Mouse (Mus musculus): ENCODE data around the gene Gm20388. TPM values are rescaled to one million over a fixed set of nuclear protein-coding genes. Genes with fewer than 3 reads are reported as not detected.

The Gm20388 gene
- total RNA-seq, 2 experiments from 2014 or later = 11.4 to 18.1 TPM

- ATAC-seq (replicated peaks; ENCODE audit: low FRiP score, low TSS enrichment, poor library complexity, severe bottlenecking) = no peak
These were observed 632.9 kb downstream of the Gm20388 start for GRCm38 (mm10) chr8:120543416-120544055.

DNA sequence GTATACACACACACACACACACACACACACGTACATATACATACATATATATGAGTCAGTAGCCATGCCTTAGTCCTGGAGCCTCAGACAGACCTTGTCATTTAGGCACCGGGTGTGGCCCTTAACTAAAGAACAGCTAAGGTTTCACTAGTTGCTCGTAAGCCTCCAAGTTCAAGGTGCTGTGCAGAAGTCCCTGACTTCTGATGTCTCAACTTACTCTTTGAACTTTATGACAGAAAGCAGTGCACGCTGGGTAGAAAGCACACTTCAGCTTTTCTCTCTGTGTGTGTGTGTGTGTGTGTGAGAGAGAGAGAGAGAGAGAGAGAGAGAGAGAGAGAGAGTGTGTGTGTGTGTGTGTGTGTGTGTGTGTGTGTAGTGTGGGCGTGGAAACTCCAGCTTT is 633.5 kb downstream of the Gm20388 start:
- ATAC-seq (replicated peaks; ENCODE audit: low FRiP score, low TSS enrichment, poor library complexity, severe bottlenecking) = no peak

GRCm38 (mm10) chr8:120547562-120547961 is 636.9 kb downstream of the Gm20388 start:
- ATAC-seq (replicated peaks; ENCODE audit: low FRiP score, low TSS enrichment, poor library complexity, severe bottlenecking) = no peak

- no peak for ATAC-seq (replicated peaks; ENCODE audit: low FRiP score, low TSS enrichment, poor library complexity, severe bottlenecking)
These were observed 637.7 kb downstream of the Gm20388 start for GRCm38 (mm10) chr8:120548313-120548761.

DNA sequence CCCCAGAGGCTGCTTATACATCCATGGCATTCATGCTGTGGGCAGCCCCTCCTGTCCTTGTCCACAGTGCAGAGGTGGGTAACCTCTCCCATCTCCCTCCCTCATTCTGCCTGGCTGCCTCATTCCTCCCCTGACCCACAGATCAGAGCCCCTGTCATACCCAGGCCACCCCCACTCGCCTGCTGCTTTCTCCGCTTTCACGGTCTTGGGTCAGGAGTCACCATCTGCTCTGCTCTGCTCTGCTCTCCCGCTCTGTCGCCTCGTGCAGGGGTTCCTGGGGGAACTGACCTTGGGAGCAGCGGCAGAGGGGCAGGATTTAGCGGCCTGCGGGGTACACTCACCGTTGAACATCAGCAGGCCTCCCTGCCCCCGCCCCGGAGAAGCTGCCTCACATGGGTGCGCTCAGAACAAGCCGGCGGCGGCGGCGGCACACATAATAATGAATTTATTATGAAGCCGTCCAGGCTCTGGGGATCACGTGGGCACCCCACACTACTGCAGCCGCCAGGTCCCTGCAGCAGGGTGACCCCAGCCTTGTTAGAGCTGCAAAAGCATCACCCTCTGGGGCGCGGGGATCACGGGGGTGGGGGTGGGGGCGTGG is 638.8 kb downstream of the Gm20388 start:
- ATAC-seq (replicated peaks; ENCODE audit: low FRiP score, low TSS enrichment, poor library complexity, severe bottlenecking) = no peak

DNA sequence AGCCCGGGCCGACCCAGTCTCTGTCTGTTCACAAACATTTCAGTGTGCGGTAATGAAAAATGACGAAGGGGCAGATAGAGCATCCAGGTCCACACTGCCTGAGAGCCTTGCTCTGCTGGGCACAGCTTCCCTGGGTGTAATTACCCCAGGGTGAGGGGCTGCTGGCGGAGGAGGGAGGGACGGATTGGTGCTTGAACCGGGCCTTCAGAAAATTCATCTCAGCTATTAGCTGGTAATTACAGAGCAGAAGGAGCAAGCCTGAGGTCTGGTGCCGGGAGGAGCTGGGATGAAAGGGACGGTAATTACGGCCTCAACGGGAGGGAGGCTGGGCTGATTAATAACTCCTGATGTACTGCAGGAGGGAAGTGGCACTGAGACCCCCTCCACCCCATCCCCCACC is 639.3 kb downstream of the Gm20388 start:
- no peak for ATAC-seq (replicated peaks; ENCODE audit: low FRiP score, low TSS enrichment, poor library complexity, severe bottlenecking)

GRCm38 (mm10) chr8:120550430-120550829 is 639.8 kb downstream of the Gm20388 start:
- no peak for ATAC-seq (replicated peaks; ENCODE audit: low FRiP score, low TSS enrichment, poor library complexity, severe bottlenecking)

- ATAC-seq (replicated peaks; ENCODE audit: low FRiP score, low TSS enrichment, poor library complexity, severe bottlenecking) = no peak
These were observed 640.5 kb downstream of the Gm20388 start for GRCm38 (mm10) chr8:120550937-120551676.

DNA sequence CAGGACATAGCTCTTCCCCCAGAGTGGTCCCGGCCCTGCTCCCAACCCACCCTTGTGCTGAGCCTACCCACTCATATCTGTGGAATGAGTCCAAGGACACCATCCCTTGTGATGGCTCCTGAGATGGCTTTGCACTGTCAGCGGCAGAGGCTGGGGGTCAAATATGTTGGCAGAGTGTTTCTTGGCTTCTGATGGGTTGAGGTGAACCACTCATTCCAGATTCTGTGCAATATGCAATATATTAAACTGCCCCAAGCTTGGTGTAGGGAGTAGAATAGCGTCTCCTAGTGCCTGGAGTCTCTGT is 641.0 kb downstream of the Gm20388 start:
- no peak for ATAC-seq (replicated peaks; ENCODE audit: low FRiP score, low TSS enrichment, poor library complexity, severe bottlenecking)

- ATAC-seq (replicated peaks; ENCODE audit: low FRiP score, low TSS enrichment, poor library complexity, severe bottlenecking) = no peak
These were observed 641.9 kb downstream of the Gm20388 start for GRCm38 (mm10) chr8:120552509-120552908.

- no peak for ATAC-seq (replicated peaks; ENCODE audit: low FRiP score, low TSS enrichment, poor library complexity, severe bottlenecking)
These were observed 642.9 kb downstream of the Gm20388 start for GRCm38 (mm10) chr8:120553441-120554123.

GRCm38 (mm10) chr8:120554466-120555039 is 643.9 kb downstream of the Gm20388 start:
- ATAC-seq (replicated peaks; ENCODE audit: low FRiP score, low TSS enrichment, poor library complexity, severe bottlenecking) = no peak

- ATAC-seq (replicated peaks; ENCODE audit: low FRiP score, low TSS enrichment, poor library complexity, severe bottlenecking) = no peak
These were observed 645.7 kb downstream of the Gm20388 start for GRCm38 (mm10) chr8:120556198-120556892.

- ATAC-seq (replicated peaks; ENCODE audit: low FRiP score, low TSS enrichment, poor library complexity, severe bottlenecking) = no peak
These were observed 646.7 kb downstream of the Gm20388 start for GRCm38 (mm10) chr8:120557170-120557965.

DNA sequence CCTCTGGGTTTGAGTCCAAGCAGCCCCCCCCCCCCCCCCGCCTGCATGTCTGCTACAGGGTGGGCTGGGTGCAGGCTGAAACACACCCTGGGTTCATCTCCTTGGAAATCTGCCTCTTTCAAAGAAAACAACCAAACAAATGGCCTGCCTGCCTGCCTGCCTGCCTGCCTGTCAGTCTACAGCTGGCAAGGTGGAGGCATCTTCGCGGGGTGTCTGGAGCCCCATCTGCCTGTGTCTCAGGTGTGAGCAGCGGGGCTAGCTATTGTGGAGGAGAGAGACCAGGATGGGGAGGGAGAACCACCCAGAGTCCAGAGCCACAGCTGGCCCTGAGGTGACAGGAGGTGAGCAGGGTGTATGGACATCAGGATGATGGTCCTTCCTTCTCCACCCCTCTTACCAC is 647.5 kb downstream of the Gm20388 start:
- no peak for ATAC-seq (replicated peaks; ENCODE audit: low FRiP score, low TSS enrichment, poor library complexity, severe bottlenecking)

DNA sequence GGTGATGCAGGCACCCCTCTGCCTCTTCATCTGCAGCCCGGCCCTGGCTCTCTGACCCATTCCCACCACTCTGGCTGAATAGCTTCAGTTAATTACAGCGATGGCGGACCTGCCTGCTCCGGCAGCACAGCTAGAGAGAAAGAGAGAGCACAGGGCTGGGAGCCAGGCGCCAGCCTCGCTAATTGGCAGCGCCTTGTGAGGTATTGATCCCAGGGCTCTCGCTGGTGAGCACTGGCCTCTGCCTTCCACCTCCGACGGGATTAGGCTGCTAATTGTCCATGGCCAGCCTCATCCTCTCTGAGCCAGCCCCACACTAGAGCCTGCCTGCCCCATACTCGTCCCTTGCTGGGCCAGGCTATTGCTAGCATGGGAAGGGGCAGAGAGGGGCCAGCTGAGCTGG is 649.0 kb downstream of the Gm20388 start:
- no peak for ATAC-seq (replicated peaks; ENCODE audit: low FRiP score, low TSS enrichment, poor library complexity, severe bottlenecking)

- ATAC-seq (replicated peaks; ENCODE audit: low FRiP score, low TSS enrichment, poor library complexity, severe bottlenecking) = no peak
These were observed 649.9 kb downstream of the Gm20388 start for GRCm38 (mm10) chr8:120560535-120560934.

DNA sequence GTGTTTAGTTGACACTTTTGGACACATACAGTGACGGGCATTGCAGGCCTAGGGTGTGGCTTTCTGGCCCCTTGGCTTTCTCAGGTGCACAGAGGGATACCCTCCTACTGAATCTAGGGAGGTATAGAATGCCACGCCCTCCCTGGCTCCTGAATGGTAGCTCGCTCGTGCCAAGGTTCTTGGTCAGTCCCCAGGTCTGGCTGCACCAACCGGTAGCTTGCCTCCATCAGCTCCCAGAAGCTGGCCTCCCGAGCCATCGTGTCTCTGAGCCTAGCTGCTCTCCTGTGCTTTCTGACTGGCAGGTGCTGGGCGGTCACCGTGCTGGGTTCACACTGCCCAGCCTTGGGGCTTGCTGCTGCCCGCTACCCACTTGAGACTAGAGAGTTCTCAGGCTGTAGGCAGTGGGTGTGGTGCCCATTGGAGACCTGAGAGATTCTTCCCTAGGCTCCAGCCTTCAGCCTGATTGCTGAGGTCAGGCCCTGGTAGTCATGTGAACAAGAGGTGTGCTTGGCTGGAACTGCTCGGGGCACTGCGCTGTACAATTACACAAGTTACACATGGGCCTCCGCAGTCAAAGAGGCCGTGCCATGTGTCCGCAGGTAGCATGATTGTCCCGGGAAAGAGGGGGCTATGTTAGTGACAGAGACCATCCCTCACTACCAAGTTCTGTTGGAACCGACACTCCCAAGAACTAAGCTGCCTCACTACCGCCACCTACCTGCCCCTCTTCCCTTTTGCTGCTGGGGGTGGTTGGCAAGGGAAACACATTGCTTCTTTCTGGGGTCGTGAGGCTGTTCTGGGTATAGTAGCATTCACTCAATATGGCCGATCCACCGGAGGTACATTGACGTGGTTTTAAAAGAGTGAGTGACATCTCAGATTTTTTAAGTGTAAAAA is 651.1 kb downstream of the Gm20388 start:
- no peak for ATAC-seq (replicated peaks; ENCODE audit: low FRiP score, low TSS enrichment, poor library complexity, severe bottlenecking)

All from megakaryocyte-erythroid progenitor cell, adult 5-6 weeks (primary cell).